Mouse (Mus musculus): ENCODE data around the gene Ddx46.

DNA sequence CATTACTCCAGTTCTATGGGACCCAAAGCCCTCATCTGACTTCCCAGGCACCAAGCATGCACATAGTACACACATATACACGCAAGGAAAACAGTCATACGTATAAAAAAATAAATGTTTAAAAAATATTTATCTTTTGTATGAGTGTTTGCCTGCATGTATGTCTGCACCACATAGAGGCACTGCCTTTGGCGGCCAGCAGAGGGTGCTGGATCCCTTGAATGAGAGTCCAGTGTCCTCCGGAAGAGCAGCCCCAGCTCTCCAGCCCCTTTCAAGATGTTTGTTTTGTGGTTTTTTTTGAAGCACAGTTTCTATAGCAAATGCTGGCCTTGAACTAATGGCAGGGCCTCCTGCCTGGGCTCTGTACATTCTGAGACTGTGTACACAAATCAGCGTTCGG is 33.7 kb downstream of the Ddx46 start:
- TF ChIP-seq CTCF (IDR thresholded peaks at IDR 0.05; ENCODE audit: low read depth, low read length) (peak; percentile 69), POLR2A (IDR thresholded peaks at IDR 0.05; ENCODE audit: borderline replicate concordance, low read depth, low read length) (no peak)

Data from bone marrow macrophage, adult 2 months (primary cell).